In the genomic region with DNA sequence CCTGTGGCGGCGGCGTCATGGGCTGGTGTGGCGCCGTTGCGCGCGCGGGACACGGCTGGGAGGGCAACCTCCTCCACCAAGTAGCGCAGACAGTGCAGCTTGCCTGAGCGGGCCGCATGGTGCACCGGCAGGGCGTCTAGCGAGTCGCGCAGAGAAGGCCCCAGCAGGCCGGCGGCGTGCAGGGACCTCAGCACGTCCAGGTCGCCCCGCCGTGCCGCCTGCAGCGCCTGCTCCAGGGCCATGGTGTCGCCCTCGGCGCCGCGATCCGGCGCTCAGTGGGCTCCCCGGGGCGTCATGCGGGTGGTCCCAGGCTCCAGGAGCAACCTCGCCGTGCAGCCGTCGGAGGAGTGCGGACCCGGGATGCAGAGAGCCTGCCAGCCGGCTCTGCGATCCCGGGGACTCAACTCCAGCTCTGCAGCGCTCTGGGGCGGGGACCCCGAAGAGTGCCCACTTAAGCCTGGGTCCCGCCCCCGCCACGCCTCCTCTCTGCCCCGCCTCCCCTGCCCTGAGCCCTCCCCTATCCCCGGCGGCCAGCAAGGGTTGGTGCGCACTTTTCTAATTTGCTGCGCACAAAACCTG, we compare ENCODE assay signal across 9 mouse cellular contexts. TPM values are rescaled to one million over a fixed set of nuclear protein-coding genes. Genes with fewer than 3 reads are reported as not detected.
DNase-seq lines count a peak whose midpoint lies in the region; ATAC-seq lines count a peak whose summit lies in the region.
"Had no signal": no experiment of that assay in that cellular context is flagged by ENCODE, and none has a peak within 500 bp of the region (broad histone marks: within the 10 kb centered on the region; RNA-seq: fewer than 3 reads in every experiment).

TSS of gene Espn (minus strand) at position 406 of the 579 bp plus-strand sequence.

- H3K4me2 ChIP-seq in embryonic facial prominence, embryonic 14.5 days (ENCODE audit: low read depth, low read length): peak within 1 kb of the TSS; percentile 68
- H3K4me2 ChIP-seq in hindbrain, embryonic 12.5 days (replicated peaks): peak within 1 kb of the TSS; percentile 55
- H3K4me2 ChIP-seq in liver, embryonic 12.5 days: peak within 1 kb of the TSS; percentile 89

- peak; percentile 87 for ATAC-seq in embryonic facial prominence, embryonic 14.5 days (ENCODE audit: low read depth)
- ATAC-seq in hindbrain, embryonic 12.5 days (ENCODE audit: low FRiP score): peak; percentile 66
- peak; percentile 72 for ATAC-seq in liver, embryonic 12.5 days
- ATAC-seq in erythroid progenitor cell, adult 5-6 weeks (replicated peaks; ENCODE audit: low FRiP score, poor library complexity, severe bottlenecking): no peak

- WGBS in embryonic facial prominence, embryonic 14.5 days: 1% methylated on average over 16 of the region's 57 CpGs
- under 1% methylated on average over 48 of the region's 57 CpGs for WGBS in hindbrain, embryonic 12.5 days
- under 1% methylated on average over 57 of the region's 57 CpGs for WGBS in liver, embryonic 12.5 days (ENCODE audit: insufficient replicate concordance)

- H3K27me3 ChIP-seq in embryonic facial prominence, embryonic 14.5 days (replicated peaks; ENCODE audit: control insufficient read depth, insufficient read depth, low read length): peaks cover 66% of the 10 kb centered on the region
- peaks cover 90% of the 10 kb centered on the region for H3K27me3 ChIP-seq in hindbrain, embryonic 12.5 days
- H3K27me3 ChIP-seq in liver, embryonic 12.5 days (replicated peaks): peaks cover 89% of the 10 kb centered on the region

- peak; percentile 78 to 88 for DNase-seq in adrenal gland, adult (ENCODE audit: inconsistent age in 2 of 2, low spot score in 1 of 2)
- DNase-seq in adrenal gland, adult 8-10 months: no peak
- DNase-seq in embryonic facial prominence, embryonic 14.5 days (ENCODE audit: low spot score): peak; percentile 72
- peak; percentile 40 for DNase-seq in naive thymus-derived CD4-positive, alpha-beta T cell, adult 2 months (ENCODE audit: low read depth)
- DNase-seq in thymus, postnatal 4 days: peak; percentile 85

- H3K36me3 ChIP-seq in embryonic facial prominence, embryonic 14.5 days (ENCODE audit: control insufficient read depth, insufficient read depth, low read length): no peaks in the 10 kb centered on the region
- H3K36me3 ChIP-seq in hindbrain, embryonic 12.5 days: no peaks in the 10 kb centered on the region
- no peaks in the 10 kb centered on the region for H3K36me3 ChIP-seq in liver, embryonic 12.5 days

- H3K27ac ChIP-seq in embryonic facial prominence, embryonic 14.5 days (replicated peaks; ENCODE audit: low read depth, low read length): no peak within 1 kb of the TSS
- no peak within 1 kb of the TSS for H3K27ac ChIP-seq in hindbrain, embryonic 12.5 days
- H3K27ac ChIP-seq in liver, embryonic 12.5 days: no peak within 1 kb of the TSS
- H3K27ac ChIP-seq: macrophage had no signal

- H3K9me3 ChIP-seq in embryonic facial prominence, embryonic 14.5 days (ENCODE audit: control insufficient read depth, low read length): no peaks in the 10 kb centered on the region
- no peaks in the 10 kb centered on the region for H3K9me3 ChIP-seq in hindbrain, embryonic 12.5 days (replicated peaks)
- H3K9me3 ChIP-seq in liver, embryonic 12.5 days (replicated peaks): no peaks in the 10 kb centered on the region

- H3K9ac ChIP-seq in embryonic facial prominence, embryonic 14.5 days (ENCODE audit: low read depth, low read length): peak within 1 kb of the TSS; percentile 43
- H3K9ac ChIP-seq in hindbrain, embryonic 12.5 days: peak within 1 kb of the TSS; percentile 29; the same call in 1 of the 2 replicates
- H3K9ac ChIP-seq in liver, embryonic 12.5 days: peak within 1 kb of the TSS; percentile 44

- peaks cover 3% of the 10 kb centered on the region; the same call in 1 of the 2 replicates for H3K4me1 ChIP-seq in embryonic facial prominence, embryonic 14.5 days (ENCODE audit: control insufficient read depth, insufficient read depth, low read length)
- peaks cover 11% of the 10 kb centered on the region for H3K4me1 ChIP-seq in hindbrain, embryonic 12.5 days
- H3K4me1 ChIP-seq in liver, embryonic 12.5 days: peaks cover 42% of the 10 kb centered on the region

- H3K4me3 ChIP-seq in embryonic facial prominence, embryonic 14.5 days (ENCODE audit: low read depth, low read length): peak within 1 kb of the TSS; percentile 43
- H3K4me3 ChIP-seq in hindbrain, embryonic 12.5 days: peak within 1 kb of the TSS; percentile 34
- peak within 1 kb of the TSS; percentile 56 for H3K4me3 ChIP-seq in liver, embryonic 12.5 days

RNA-seq across cellular contexts. Expression of gene Espn, which starts in this region (rescaled TPM):
- 1 to 10 TPM; 2.1 to 6.0 (median 4.4) TPM for total RNA-seq in adrenal gland, adult 8-10 months (2022)
- 4.2 and 4.4 TPM in 2 replicates for polyA plus RNA-seq in embryonic facial prominence, embryonic 14.5 days (2014; fragmentation: Nextera tagmentation; extraction: Ambion mirVana)
- polyA plus RNA-seq in hindbrain, embryonic 12.5 days (2016; fragmentation: Nextera tagmentation; extraction: Ambion mirVana): 0.82 and 2.3 TPM in 2 replicates
- 2.6 and 2.9 TPM in 2 replicates for polyA plus RNA-seq in liver, embryonic 12.5 days (2016; fragmentation: Nextera tagmentation; extraction: Ambion mirVana)
- total RNA-seq in erythroid progenitor cell, adult 5-6 weeks (2015; ENCODE audit: low replicate concordance): 0.72 TPM in 1 of 2 replicates, not detected in the other
- not detected in 2 replicates for total RNA-seq in erythroid progenitor cell, adult 5-6 weeks (2017; ENCODE audit: low replicate concordance)
